Mouse (Mus musculus) c-Kit-positive CD71-positive TER-119-positive erythroid progenitor cells, embryonic 14.5 days (primary cell): ENCODE results near the gene Ttc26.
"Not testable (repeated sequence)": the region's sequence is repeated elsewhere in the genome, so short reads cannot be mapped to it uniquely, and the experiment has no call there.

Experiments
- DNase-seq: peaks from one replicate; pipeline ENCODE4 v3.0.0-alpha.2; 2013; ENCODE audit warnings: low spot score

The Ttc26 gene

GRCm38 (mm10) chr6:38456425-38456824, 75.2 kb downstream of the Ttc26 start:
- not testable (repeated sequence) for DNase-seq

GRCm38 (mm10) chr6:38458075-38458474, 76.8 kb downstream of the Ttc26 start:
- no peak for DNase-seq

- DNase-seq: no peak
These were observed 88.3 kb downstream of the Ttc26 start for GRCm38 (mm10) chr6:38469591-38469990.
